Mouse (Mus musculus): ENCODE measurements around the gene Zbtb4.

- no peak for TF ChIP-seq CTCF (IDR thresholded peaks at IDR 0.05; ENCODE audit: low read depth)
- no peak; the same call in 1 of the 2 replicates for TF ChIP-seq EP300 (IDR thresholded peaks at IDR 0.05; ENCODE audit: low read depth)
These were observed 7.2 kb upstream of the Zbtb4 start, which contains the start of gene Polr2a for GRCm38 (mm10) chr11:69758478-69758970.

Data from heart, postnatal 0 days (tissue).